Mouse (Mus musculus): Measurements from ENCODE around the gene Kdm2b. TPM values are rescaled to one million over a fixed set of nuclear protein-coding genes. Genes with fewer than 3 reads are reported as not detected.
A peak's percentile ranks its signal among the peaks of the same experiment; 100 is the strongest.
"Not testable (repeated sequence)": the region's sequence is repeated elsewhere in the genome, so short reads cannot be mapped to it uniquely, and the experiment has no call there.

Gene Kdm2b
- total RNA-seq, 2 experiments from 2014 or later = 13.0 to 13.7 TPM

GRCm38 (mm10) chr5:122985276-122985675 is 4.3 kb downstream of the Kdm2b start:
- no peak for DNase-seq (ENCODE audit: low spot score in 2 of 2)

DNA sequence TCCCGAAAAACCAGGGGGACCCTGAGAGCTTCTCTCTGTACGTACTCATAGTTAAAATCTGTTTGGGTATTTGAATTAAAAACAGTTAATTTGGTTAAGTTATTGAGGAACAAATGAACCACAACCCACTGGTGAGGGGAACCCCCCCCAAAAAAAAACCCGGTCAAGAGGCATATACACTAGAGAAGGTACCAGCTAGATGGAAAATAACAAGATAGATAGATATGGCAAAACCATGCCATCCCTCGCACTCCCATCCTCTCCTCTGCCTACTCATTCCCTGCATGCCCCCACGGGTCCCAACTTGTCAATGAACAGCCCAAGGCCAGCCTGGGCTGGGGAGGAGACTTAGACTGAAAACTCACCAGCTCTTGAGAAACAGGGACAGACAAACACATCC is 5.1 kb downstream of the Kdm2b start:
- no peak for DNase-seq (ENCODE audit: low spot score in 2 of 2)

DNA sequence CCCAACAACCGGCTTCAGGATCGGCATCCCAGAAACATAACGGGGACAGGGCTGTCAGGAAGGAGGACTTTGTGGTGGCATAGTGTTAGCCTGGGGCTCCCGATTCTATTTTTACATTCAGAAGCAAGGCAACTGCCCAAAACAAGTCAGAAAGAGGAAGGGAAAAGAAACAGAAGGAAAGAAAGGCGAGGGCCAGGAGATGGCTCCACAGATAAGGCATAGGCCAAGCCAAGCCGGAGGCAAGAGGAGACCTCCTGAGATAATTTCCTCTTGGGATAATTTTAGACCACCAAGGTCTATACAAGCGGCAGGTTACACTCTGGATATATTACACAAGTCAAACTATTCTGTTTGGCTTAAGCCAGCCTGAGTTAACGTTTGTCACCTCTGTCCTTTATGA is 10.7 kb downstream of the Kdm2b start:
- DNase-seq (ENCODE audit: low spot score in 2 of 2) = no peak

DNA sequence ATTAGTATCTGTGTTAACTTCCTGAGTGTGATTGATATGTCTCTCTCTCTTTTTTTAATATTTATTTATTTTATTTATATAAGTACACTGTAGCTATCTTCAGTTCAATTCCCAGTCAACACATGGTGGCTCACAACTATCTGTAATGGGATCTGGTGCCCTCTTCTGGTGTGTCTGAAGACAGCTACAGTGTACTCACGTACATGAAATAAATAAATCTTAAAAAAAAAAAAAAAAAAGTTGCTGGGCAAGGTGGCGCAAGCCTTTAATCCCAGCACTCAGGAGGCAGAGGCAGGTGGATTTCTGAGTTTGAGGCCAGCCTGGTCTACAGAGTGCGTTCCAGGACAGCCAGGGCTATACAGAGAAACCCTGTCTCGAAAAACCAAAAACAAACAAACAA is 14.9 kb downstream of the Kdm2b start:
- DNase-seq (ENCODE audit: low spot score in 2 of 2) = not testable (repeated sequence)

GRCm38 (mm10) chr5:122972116-122972515 is 17.5 kb downstream of the Kdm2b start:
- no peak for DNase-seq (ENCODE audit: low spot score in 2 of 2)

DNA sequence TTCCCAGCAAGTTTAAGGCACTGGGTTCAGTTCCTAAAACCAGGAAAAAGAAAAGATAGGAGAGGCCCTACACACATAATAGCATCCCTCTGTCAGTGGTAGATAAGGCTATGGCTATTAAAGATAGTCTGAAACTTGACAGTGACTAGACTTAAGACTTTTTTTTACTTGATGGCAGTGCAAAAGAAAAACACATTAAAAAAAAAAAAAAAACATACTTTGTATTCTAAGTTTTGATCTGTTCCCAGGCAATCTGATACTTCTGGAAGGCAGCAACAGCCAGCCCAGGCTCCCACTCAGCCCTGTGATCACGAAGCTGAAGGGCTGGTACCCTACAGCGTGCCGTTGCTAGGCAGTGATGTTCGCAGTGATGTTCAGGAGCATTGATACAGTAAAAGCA is 18.2 kb downstream of the Kdm2b start:
- no peak for DNase-seq (ENCODE audit: low spot score in 2 of 2)

GRCm38 (mm10) chr5:122970056-122970455 is 19.6 kb downstream of the Kdm2b start:
- no peak for DNase-seq (ENCODE audit: low spot score in 2 of 2)

- peak; percentile 61 to 68 for DNase-seq (ENCODE audit: low spot score in 2 of 2)
Observed at GRCm38 (mm10) chr5:122968322-122968721, 21.3 kb downstream of the Kdm2b start.

DNA sequence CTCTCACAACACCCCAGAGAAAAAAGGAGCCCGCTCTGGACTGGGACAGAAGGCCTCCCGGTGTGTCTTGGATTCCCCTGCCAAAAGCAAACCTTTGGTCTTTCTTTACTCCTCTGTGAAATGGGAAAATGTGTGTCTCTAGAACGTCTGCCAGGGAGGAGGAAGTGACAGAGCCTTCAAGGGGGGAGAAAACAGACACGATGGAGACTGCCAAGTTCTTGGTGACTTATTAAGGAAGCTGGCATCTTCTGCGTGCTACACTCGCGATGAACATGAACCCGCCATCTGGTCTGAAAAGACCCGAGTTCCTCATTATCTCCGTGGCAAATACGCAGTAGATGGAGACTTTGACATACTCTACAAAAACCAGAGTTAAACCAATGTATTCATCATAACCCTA is 24.2 kb downstream of the Kdm2b start:
- no peak for DNase-seq (ENCODE audit: low spot score in 2 of 2)

- DNase-seq (ENCODE audit: low spot score in 2 of 2) = no peak
Observed at GRCm38 (mm10) chr5:122964853-122965252, 24.8 kb downstream of the Kdm2b start.

DNA sequence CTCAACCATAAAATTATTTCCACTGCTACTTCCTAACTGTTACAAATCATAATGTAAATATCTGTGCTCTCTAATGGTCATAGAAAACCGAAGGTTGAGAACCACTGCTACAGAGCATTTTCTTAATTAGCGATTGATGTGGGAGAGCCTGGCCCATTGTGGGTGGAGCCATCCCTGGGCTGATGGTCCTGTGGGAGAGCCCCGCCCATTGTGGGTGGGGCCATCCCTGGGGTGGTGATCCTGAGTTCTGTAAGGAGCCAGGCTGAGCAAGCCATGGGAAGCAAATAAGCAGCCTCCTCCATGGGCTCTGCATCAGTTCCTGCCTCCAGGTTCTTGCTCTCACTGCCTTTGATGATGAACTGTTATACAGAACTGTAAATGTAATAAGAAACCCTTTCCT is 27.7 kb downstream of the Kdm2b start:
- DNase-seq (ENCODE audit: low spot score in 2 of 2) = no peak

DNA sequence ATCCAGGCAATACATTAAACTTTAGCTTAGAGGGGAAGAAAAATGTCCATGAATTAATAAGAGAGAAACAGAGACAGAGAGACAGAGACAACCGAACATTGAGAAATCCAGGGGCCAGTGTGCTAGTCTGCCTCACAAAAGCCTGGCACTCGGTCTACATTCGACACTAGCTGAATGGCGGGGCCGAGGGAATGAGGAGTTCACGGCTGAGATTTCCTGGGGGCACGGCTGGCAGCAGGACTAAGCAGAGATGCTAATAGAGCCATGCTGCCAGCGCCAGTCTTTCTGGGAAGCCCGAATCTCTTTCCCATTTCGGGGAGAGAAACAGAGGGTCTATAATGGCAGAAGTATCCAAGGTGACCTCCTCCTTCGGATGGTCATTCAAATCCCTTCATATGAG is 30.2 kb downstream of the Kdm2b start:
- no peak for DNase-seq (ENCODE audit: low spot score in 2 of 2)

DNA sequence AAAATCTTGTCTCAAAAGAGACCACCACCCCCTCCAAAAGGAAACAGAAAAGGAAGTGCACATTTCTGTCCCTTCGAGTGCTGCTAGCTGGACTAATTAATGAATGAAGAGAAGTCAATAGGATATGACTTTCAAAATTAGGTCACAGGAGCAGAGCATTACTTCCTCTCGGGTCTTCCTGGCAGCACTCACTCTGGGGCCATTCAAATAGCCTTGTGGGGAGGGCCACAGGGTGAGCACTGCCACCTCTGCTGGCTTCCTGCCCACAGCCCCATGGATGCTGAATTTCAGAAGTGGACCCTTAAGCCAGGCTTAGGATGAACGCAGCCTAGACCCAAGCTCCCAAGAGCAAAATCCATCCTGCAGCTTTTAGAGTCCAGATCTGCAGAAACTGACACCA is 33.6 kb downstream of the Kdm2b start:
- DNase-seq (ENCODE audit: low spot score in 2 of 2) = no peak

DNA sequence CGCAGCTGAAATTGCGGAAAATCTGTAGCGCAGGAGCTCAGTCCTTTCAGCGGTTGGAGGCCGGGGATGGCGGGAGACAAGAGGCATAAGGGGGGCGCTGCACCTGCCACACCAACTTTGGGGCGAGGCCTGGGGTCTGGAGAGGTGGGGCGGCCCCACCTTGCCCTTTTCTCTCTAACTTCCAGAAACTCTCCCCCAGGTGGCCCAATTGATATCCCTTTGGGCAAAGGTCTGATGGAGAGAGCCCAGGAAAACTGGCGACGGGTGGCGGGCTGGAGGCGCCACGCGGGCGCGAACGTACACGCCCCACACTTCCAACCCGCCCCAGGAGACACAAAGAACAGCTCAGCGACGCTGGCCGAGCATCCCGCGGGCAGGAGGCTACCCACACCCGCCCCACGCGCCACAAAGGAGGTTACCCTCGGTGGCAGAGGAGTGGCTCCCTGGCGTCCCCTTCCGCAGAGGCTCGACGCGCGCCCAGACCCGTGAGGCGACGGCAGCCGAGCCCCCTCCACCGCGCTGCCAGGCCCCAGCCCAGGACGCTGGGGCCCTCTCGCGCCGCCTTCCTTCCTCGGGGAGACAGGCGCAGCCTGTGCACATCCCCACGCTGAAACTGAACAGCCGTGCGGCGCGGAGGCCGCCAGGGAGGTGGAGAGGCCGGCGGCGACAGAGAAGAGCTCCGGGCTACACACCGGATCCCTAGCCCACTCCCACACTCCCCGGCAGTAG is 37.5 kb downstream of the Kdm2b start:
- peak; percentile 5 to 30 for DNase-seq (ENCODE audit: low spot score in 2 of 2)

DNA sequence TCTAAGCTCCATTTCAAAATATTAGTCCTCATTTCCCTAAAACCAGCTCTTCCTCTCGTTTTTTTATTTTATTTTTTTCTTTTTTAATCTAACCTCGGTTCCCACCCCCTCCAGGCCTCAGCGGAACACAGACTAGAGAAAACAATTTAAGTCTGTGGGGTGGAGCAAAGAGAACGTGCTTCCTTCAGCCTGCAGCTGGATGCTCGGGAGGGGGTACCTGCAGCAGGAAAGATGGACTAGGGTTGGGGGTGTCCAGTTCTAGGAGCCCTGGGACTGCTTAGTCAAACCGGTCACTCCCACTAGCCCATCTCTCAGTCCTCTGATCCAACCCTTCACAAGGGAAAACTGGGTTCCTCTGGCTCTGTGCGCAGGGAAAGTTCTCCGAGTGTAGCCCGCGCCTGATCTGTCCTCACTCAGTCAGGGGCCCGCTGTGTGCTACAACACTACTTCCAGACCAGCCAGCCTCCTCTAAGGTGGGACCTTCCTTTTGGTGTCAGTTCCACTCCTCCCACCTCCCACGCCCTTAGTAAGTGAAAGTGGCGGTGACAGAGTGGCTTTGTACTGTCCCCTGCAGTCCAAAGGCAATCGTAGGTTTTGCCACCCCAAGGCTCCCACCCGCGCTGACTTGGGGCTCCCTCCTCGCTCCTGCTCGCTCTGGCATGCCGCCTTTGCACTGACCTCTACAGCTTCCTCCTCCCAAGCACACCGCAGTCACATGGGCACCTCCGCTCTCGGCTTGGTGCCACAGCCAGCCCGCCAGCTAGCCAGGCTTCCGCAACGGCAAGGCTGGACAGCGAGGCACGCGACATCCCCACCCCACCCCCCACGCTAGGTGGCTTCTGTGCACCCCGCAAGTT is 38.3 kb downstream of the Kdm2b start:
- DNase-seq (ENCODE audit: low spot score in 2 of 2) = peak; percentile 33 to 44

- DNase-seq (ENCODE audit: low spot score in 2 of 2) = no peak
Observed at GRCm38 (mm10) chr5:122950329-122950953, 39.2 kb downstream of the Kdm2b start.

DNA sequence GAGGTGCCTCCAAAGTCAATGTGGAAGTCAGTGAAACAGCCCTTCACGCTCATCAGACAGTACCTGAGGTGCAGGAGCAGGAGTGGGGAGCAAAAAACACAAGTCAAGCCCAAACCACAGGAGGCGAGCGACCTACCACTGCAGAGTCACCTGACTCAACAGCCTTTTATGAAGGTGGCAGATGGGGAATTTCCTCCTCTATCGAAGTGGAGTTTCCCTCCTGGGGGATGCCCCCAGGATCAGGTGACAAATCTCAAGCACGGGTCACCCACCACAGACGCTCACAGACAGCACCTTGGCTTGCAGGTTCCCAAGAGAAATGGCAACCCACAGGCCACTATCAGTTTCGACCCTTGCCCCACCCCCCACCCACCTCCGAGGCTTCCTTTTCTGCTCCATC is 40.5 kb downstream of the Kdm2b start:
- no peak for DNase-seq (ENCODE audit: low spot score in 2 of 2)

DNA sequence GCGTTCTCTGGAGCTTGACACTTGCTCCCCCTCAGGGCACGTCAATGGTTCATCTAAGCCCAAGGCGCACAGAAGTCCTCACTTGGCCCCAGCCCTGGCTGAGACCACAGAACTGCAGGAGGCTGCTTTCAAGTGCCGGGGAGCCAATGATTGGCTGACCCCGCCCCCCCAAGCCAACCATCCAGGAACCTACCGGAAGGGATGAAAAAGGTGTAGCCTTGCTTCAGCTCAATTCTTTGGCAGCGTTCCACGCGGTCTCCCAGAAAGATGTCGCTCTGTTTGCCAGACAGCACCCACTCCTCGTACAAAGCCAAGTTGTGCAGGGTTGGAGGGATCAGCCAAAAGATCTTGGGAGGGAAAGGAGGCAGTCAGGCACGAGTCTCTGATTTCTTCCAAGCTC is 42.1 kb downstream of the Kdm2b start:
- DNase-seq (ENCODE audit: low spot score in 2 of 2) = no peak

- no peak for DNase-seq (ENCODE audit: low spot score in 2 of 2)
Observed at GRCm38 (mm10) chr5:122938676-122939075, 50.9 kb downstream of the Kdm2b start.

GRCm38 (mm10) chr5:122937958-122938540 is 51.6 kb downstream of the Kdm2b start:
- no peak for DNase-seq (ENCODE audit: low spot score in 2 of 2)

GRCm38 (mm10) chr5:122937031-122937430 is 52.6 kb downstream of the Kdm2b start:
- no peak for DNase-seq (ENCODE audit: low spot score in 2 of 2)

- no peak for DNase-seq (ENCODE audit: low spot score in 2 of 2)
Observed at GRCm38 (mm10) chr5:122935810-122936209, 53.8 kb downstream of the Kdm2b start.
